Mouse (Mus musculus) thymus, adult 2 months (tissue): ENCODE results near the gene Krcc1.

Source experiments
- CTCF ChIP-seq: fragments of 200-500 bp; IDR thresholded peaks from 2 replicates; pipeline ENCODE4 v1.5.1; 2012; ENCODE audit warnings: mild to moderate bottlenecking, control low read depth, low read length, moderate library complexity, borderline replicate concordance; ENCODE audit not compliant: control insufficient read depth, poor library complexity, insufficient read depth; ENCODE audit errors: extremely low read depth
- POLR2A ChIP-seq: fragments of 200-500 bp; IDR thresholded peaks from 2 replicates; pipeline ENCODE4 v1.6.1; 2012; ENCODE audit warnings: mild to moderate bottlenecking, low read length, control low read depth, moderate library complexity; ENCODE audit not compliant: control insufficient read depth, poor library complexity, insufficient read depth; ENCODE audit errors: extremely low read depth

DNA sequence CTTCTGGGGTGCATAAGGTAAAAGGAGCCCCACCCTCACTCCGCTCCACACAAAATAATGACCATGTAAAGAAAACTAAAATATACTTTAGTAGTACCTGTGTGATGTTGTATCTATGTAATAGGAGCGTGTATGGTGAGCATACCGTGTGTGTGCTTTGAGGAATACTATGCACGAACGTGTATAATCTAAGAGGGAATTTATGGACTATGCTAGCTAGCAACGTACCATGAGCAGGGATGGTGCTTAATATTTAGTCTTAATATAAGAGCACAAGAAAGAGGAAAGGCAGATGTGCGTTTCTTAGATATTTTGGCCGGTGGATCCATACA is 454 bp upstream of the Krcc1 start:
- TF ChIP-seq CTCF (no peak), POLR2A (no peak)
